Mouse (Mus musculus) naive thymus-derived CD4-positive, alpha-beta T cell, adult 2 months (primary cell): ENCODE results near the gene 9930022D16Rik.

Experiments used
- DNase-seq: peaks from one replicate; pipeline ENCODE4 v3.0.0-alpha.2; 2011; ENCODE audit warnings: low read depth

9930022D16Rik gene

GRCm38 (mm10) chr11:109413617-109414016 lies at the start of gene 9930022D16Rik:
TSS of gene 9930022D16Rik (plus strand) at chr11:109413917.
- no peak for DNase-seq

- DNase-seq: peak; percentile 40
Measured at GRCm38 (mm10) chr11:109364337-109364736, 49.4 kb upstream of the 9930022D16Rik start.

GRCm38 (mm10) chr11:109364881-109365280 lies 48.8 kb upstream of the 9930022D16Rik start:
- DNase-seq: peak; percentile 46

- DNase-seq: no peak
Measured at GRCm38 (mm10) chr11:109365818-109366217, 47.9 kb upstream of the 9930022D16Rik start.

- no peak for DNase-seq
Measured at GRCm38 (mm10) chr11:109366802-109367579, 46.7 kb upstream of the 9930022D16Rik start.

- no peak for DNase-seq
Measured at GRCm38 (mm10) chr11:109369026-109369637, 44.6 kb upstream of the 9930022D16Rik start.

- DNase-seq: peak; percentile 80
Measured at GRCm38 (mm10) chr11:109375412-109375811, 38.3 kb upstream of the 9930022D16Rik start.

GRCm38 (mm10) chr11:109376484-109377143 lies 37.1 kb upstream of the 9930022D16Rik start:
- DNase-seq: no peak

- no peak for DNase-seq
Measured at GRCm38 (mm10) chr11:109377477-109377876, 36.2 kb upstream of the 9930022D16Rik start.

GRCm38 (mm10) chr11:109378051-109378450 lies 35.7 kb upstream of the 9930022D16Rik start:
- DNase-seq: peak; percentile 27

GRCm38 (mm10) chr11:109380662-109381061 lies 33.1 kb upstream of the 9930022D16Rik start:
- DNase-seq: no peak

- DNase-seq: no peak
Measured at GRCm38 (mm10) chr11:109385296-109385695, 28.4 kb upstream of the 9930022D16Rik start.

- no peak for DNase-seq
Measured at GRCm38 (mm10) chr11:109389046-109389445, 24.7 kb upstream of the 9930022D16Rik start.

GRCm38 (mm10) chr11:109391200-109391599 lies 22.5 kb upstream of the 9930022D16Rik start:
- no peak for DNase-seq

- DNase-seq: no peak
Measured at GRCm38 (mm10) chr11:109391760-109392159, 22.0 kb upstream of the 9930022D16Rik start.

- no peak for DNase-seq
Measured at GRCm38 (mm10) chr11:109392601-109393000, 21.1 kb upstream of the 9930022D16Rik start.

- no peak for DNase-seq
Measured at GRCm38 (mm10) chr11:109394758-109395157, 19.0 kb upstream of the 9930022D16Rik start.

- DNase-seq: no peak
Measured at GRCm38 (mm10) chr11:109395291-109395690, 18.4 kb upstream of the 9930022D16Rik start.

- no peak for DNase-seq
Measured at GRCm38 (mm10) chr11:109406431-109406830, 7.3 kb upstream of the 9930022D16Rik start.

GRCm38 (mm10) chr11:109410197-109410980 lies 3.3 kb upstream of the 9930022D16Rik start:
- DNase-seq: no peak

- no peak for DNase-seq
Measured at GRCm38 (mm10) chr11:109414802-109415201, 1.1 kb downstream of the 9930022D16Rik start.
